ENCODE assay signal across 23 mouse cellular contexts in genomic region chr11:34012007-34012652, GRCm38 (mm10). TPM values are rescaled to one million over a fixed set of nuclear protein-coding genes. Genes with fewer than 3 reads are reported as not detected.
DNase-seq lines count a peak whose midpoint lies in the region; ATAC-seq and TF ChIP-seq lines count a peak whose summit lies in the region.
"Had no signal": no experiment of that assay in that cellular context is flagged by ENCODE, and none has a peak within 500 bp of the region (broad histone marks: within the 10 kb centered on the region; RNA-seq: fewer than 3 reads in every experiment).

No protein-coding gene starts in this region.

- no peaks in the 10 kb centered on the region for H3K27me3 ChIP-seq in liver, embryonic 12.5 days (replicated peaks)
- H3K27me3 ChIP-seq: embryonic facial prominence, embryonic 15.5 days; heart, embryonic 13.5 days; liver, embryonic 15.5 days; neural tube, embryonic 12.5 days had no signal

- no peaks in the 10 kb centered on the region for H3K9me3 ChIP-seq in liver, embryonic 12.5 days (replicated peaks)
- H3K9me3 ChIP-seq: embryonic facial prominence, embryonic 15.5 days; heart, embryonic 13.5 days; limb, embryonic 10.5 days; liver, embryonic 15.5 days; neural tube, embryonic 12.5 days had no signal

- peak overlapping the region; percentile 45; the same call in 1 of the 2 replicates for H3K27ac ChIP-seq in liver, embryonic 12.5 days
- H3K27ac ChIP-seq in bone marrow macrophage, adult 2 months (ENCODE audit: insufficient read depth, low read depth, low read length), result peak overlapping the region; percentile 94
- H3K27ac ChIP-seq: embryonic facial prominence, embryonic 15.5 days; gastrocnemius, adult 2 months; heart, embryonic 13.5 days; limb, embryonic 10.5 days; liver, embryonic 15.5 days; neural tube, embryonic 12.5 days had no signal

- no peak overlapping the region for H3K9ac ChIP-seq in liver, embryonic 12.5 days
- H3K9ac ChIP-seq: embryonic facial prominence, embryonic 15.5 days; heart, embryonic 13.5 days; liver, embryonic 15.5 days; neural tube, embryonic 12.5 days had no signal

- peaks cover 22% of the 10 kb centered on the region for H3K4me1 ChIP-seq in liver, embryonic 12.5 days
- H3K4me1 ChIP-seq in bone marrow macrophage, adult 2 months (ENCODE audit: control insufficient read depth, insufficient read depth, low read length), result peaks cover 38% of the 10 kb centered on the region
- H3K4me1 ChIP-seq: neural tube, embryonic 12.5 days had no signal

- H3K4me2 ChIP-seq in liver, embryonic 12.5 days, result no peak overlapping the region
- H3K4me2 ChIP-seq: embryonic facial prominence, embryonic 15.5 days; heart, embryonic 13.5 days; liver, embryonic 15.5 days; midbrain, embryonic 11.5 days; neural tube, embryonic 12.5 days had no signal

- no peak for ATAC-seq in liver, embryonic 12.5 days
- peak; percentile 12 for ATAC-seq in megakaryocyte progenitor cell, adult 5-6 weeks (replicated peaks; ENCODE audit: poor library complexity)
- ATAC-seq: activated CD4-positive, CD25-positive, alpha-beta regulatory T cell, adult 4 months; hindbrain, embryonic 16.5 days; intestine, postnatal 0 days had no signal

- WGBS in liver, embryonic 12.5 days (ENCODE audit: insufficient replicate concordance), result 49% methylated on average over 6 of the region's 6 CpGs

- no peak for DNase-seq in liver
- peak; percentile 47 for DNase-seq in A20 (ENCODE audit: low read depth, low spot score)
- no peak for DNase-seq in right cerebral cortex, adult 2 months (ENCODE audit: low spot score in 2 of 2)
- no peak for DNase-seq in cerebellum, postnatal 4 days (ENCODE audit: low spot score in 2 of 2)
- DNase-seq: adrenal gland, postnatal 14 days; cerebellum, adult 18-20 months; cerebellum, postnatal 25 days; gastrocnemius, adult 2 months; lung, postnatal 14 days; thymus, postnatal 36 days had no signal

- TF ChIP-seq POLR2A in bone marrow macrophage, adult 2 months (IDR thresholded peaks at IDR 0.05; ENCODE audit: borderline replicate concordance, low read depth, low read length), result no peak

- H3K4me3 ChIP-seq in liver, embryonic 12.5 days, result no peak overlapping the region
- H3K4me3 ChIP-seq in bone marrow macrophage, adult 2 months (ENCODE audit: insufficient read depth, low read length), result no peak overlapping the region
- H3K4me3 ChIP-seq: embryonic facial prominence, embryonic 15.5 days; gastrocnemius, adult 2 months; heart, embryonic 13.5 days; limb, embryonic 10.5 days; liver, embryonic 15.5 days; neural tube, embryonic 12.5 days had no signal

- peak; percentile 7; the same call in 1 of the 2 replicates for TF ChIP-seq CTCF in bone marrow macrophage, adult 2 months (IDR thresholded peaks at IDR 0.05; ENCODE audit: low read depth, low read length)

- no peaks in the 10 kb centered on the region for H3K36me3 ChIP-seq in liver, embryonic 12.5 days
- H3K36me3 ChIP-seq: embryonic facial prominence, embryonic 15.5 days; heart, embryonic 13.5 days; limb, embryonic 10.5 days; liver, embryonic 15.5 days; neural tube, embryonic 12.5 days had no signal

RNA-seq across cellular contexts. Expression of gene Kcnip1, which starts 19.2 kb away (rescaled TPM):
- polyA plus RNA-seq in liver, embryonic 12.5 days (2016; fragmentation: Nextera tagmentation; extraction: Ambion mirVana), result 0.39 and 0.66 TPM in 2 replicates
- polyA plus RNA-seq in bone marrow macrophage, adult 2 months (2012; ENCODE audit: insufficient read depth, insufficient read length, missing spikeins), result not detected in 2 replicates
- not detected in 2 replicates for total RNA-seq in megakaryocyte progenitor cell, adult 5-6 weeks (2015)
- not detected in 2 replicates for total RNA-seq in megakaryocyte progenitor cell, adult 5-6 weeks (2017)
- total RNA-seq: gastrocnemius, adult 2 months; hematopoietic stem cell, adult 5-6 weeks had no signal
- polyA plus RNA-seq: activated CD4-positive, CD25-positive, alpha-beta regulatory T cell, adult 4 months had no signal

RNA-seq across cellular contexts. Expression of gene Lcp2, which starts 34.6 kb away (rescaled TPM):
- polyA plus RNA-seq in liver, embryonic 12.5 days (2016; fragmentation: Nextera tagmentation; extraction: Ambion mirVana), result 10.5 and 11.5 TPM in 2 replicates
- 96.8 and 118 TPM in 2 replicates for polyA plus RNA-seq in bone marrow macrophage, adult 2 months (2012; ENCODE audit: insufficient read depth, insufficient read length, missing spikeins)
- 67.6 and 73.6 TPM in 2 replicates for total RNA-seq in megakaryocyte progenitor cell, adult 5-6 weeks (2015)
- 26.1 and 29.5 TPM in 2 replicates for total RNA-seq in megakaryocyte progenitor cell, adult 5-6 weeks (2017)

RNA-seq across cellular contexts. Expression of gene Kcnmb1, which starts 49.3 kb away (rescaled TPM):
- 0.11 and 0.18 TPM in 2 replicates for polyA plus RNA-seq in liver, embryonic 12.5 days (2016; fragmentation: Nextera tagmentation; extraction: Ambion mirVana)
- polyA plus RNA-seq in bone marrow macrophage, adult 2 months (2012; ENCODE audit: insufficient read depth, insufficient read length, missing spikeins), result not detected in 2 replicates
- not detected in 2 replicates for total RNA-seq in megakaryocyte progenitor cell, adult 5-6 weeks (2015)
- total RNA-seq in megakaryocyte progenitor cell, adult 5-6 weeks (2017), result not detected in 2 replicates
- total RNA-seq: hematopoietic stem cell, adult 5-6 weeks had no signal
- polyA plus RNA-seq: liver, embryonic 15.5 days had no signal
